Mouse (Mus musculus): Measurements from ENCODE around the gene Tpbgl. TPM values are rescaled to one million over a fixed set of nuclear protein-coding genes. Genes with fewer than 3 reads are reported as not detected.

Gene Tpbgl
- 1.1 and 1.4 TPM in 2 replicates for polyA plus RNA-seq (2015; fragmentation: Nextera tagmentation; extraction: Ambion mirVana)

DNA sequence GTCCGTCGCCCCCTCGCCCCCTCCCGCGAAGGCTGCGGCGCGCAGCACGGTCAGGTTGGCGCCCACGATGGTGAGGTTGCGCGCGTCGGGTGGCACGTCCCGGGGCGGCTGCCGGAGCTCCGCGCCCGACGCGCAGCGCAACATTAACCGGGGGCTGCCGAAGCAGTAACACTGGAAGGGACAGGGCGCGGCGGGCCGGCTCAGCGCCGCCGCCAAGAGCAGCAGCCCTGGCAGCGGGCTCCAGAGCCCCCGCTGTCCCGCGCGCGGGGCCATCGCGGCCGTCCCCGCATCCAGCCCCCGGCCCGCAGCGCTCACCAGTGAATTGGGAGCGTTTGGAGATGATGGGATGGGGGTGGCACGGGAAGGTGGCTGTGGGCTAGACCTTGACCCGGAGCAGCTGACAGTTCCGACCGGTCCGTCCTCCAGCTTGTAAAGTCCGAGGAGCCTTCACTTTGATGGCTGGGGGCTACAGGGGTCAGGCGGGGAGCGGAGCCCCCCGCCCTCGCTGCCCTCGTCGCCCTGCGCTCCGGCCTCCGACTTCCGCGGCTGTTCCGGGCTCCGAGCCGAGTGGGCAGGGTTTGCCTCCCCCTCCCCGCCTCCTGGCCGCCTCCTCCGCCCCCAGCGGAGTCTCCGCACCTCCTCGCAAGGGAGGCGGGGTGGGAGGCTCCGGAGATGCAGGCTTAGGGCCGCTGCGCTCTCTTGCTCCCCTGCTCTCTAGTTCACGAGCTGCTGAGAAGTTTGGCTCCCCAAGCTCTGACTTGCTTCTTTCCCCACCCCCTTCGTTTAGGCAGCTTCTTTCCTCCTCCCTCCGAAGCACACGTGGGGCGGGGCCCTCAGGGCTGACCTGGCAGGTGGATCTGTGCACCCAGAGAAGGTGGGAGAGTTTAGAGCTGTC, at the start of gene Tpbgl:
Gene Tpbgl, minus strand, starts transcription at position 728 of the 895 bp plus-strand sequence.
- Histone ChIP-seq H3K9ac (peak within 1 kb of the TSS; percentile 56), H3K4me3 (peak within 1 kb of the TSS; percentile 61), H3K9me3 (no peaks in the 10 kb centered on the region), H3K4me1 (peaks cover 22% of the 10 kb centered on the region), H3K27me3 (replicated peaks) (peaks cover 45% of the 10 kb centered on the region), H3K4me2 (peak within 1 kb of the TSS; percentile 91), H3K27ac (no peak within 1 kb of the TSS; the same call in 1 of the 2 replicates), H3K36me3 (replicated peaks) (no peaks in the 10 kb centered on the region)
- WGBS: under 1% methylated on average over 72 of the region's 83 CpGs
- peak; percentile 27 for ATAC-seq (replicated peaks)

DNA sequence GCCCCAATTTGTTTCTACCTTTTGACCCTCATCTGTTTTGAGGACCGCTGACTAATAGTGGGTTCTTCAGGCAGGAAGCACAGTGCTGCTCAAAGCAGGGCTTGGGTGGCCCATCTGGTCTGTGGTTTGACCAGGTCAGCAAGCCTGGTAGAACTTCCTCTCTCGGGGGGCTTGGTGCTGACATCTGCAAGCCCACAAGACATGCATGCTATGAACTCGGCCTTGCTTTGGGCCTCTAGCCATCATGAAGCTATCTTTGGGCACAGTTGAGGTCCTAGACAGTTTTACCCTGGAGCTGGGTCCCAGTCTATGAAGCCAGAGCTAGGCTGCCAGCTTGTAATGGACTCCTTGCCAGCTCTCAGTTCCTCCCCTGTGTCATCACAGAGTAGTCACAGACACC, 48.0 kb upstream of the Tpbgl start:
- Histone ChIP-seq H3K36me3 (replicated peaks) (no peaks in the 10 kb centered on the region), H3K27me3 (replicated peaks) (no peaks in the 10 kb centered on the region), H3K4me3 (no peak overlapping the region), H3K4me1 (no peaks in the 10 kb centered on the region), H3K4me2 (no peak overlapping the region), H3K9ac (no peak overlapping the region), H3K9me3 (no peaks in the 10 kb centered on the region), H3K27ac (no peak overlapping the region)
- ATAC-seq (replicated peaks): no peak
- WGBS: 73% methylated on average over 3 of the region's 3 CpGs

DNA sequence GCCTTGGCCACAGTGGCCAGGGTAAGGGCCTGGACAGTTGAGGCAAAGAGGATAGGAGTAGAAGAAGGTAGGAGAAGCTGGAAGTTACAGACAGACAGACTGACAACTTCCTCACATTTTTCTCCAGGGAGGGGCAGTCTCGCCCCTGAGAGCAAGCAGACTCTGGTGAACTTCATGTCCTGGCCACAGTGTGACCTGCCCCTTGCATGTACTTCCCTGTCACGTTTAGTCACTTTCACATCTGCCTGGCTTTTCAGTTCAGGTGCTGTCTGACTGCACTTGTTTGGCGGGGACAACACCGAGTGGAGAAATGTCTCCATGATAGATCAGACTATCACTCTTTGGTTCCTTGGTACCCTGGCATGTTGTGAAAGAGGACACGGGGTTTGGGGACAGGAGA, 47.3 kb upstream of the Tpbgl start:
- Histone ChIP-seq H3K4me3 (no peak overlapping the region), H3K9ac (no peak overlapping the region), H3K4me2 (no peak overlapping the region), H3K9me3 (no peaks in the 10 kb centered on the region), H3K36me3 (replicated peaks) (no peaks in the 10 kb centered on the region), H3K27ac (no peak overlapping the region), H3K4me1 (no peaks in the 10 kb centered on the region), H3K27me3 (replicated peaks) (no peaks in the 10 kb centered on the region)
- 85% methylated on average over 5 of the region's 5 CpGs for WGBS
- ATAC-seq (replicated peaks): no peak

DNA sequence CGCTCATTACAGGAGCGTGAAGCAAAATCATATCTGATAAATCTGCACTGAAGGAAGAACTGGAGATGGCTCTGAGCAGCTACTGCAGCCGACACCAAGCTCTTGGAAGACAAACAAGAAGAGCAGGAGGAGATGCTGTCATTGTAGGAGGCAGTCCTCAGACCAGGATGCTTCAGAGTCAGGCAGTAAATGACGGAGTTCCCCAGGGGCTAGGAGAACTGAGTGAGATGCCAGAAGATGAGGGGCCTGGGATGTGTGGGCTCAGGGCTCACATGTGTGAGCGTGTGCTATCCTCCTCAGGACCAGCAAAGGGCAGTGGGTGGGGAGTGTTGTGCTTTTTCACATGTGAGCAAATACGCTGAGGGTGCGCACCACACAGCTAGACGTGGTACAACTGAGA, 46.3 kb upstream of the Tpbgl start:
- WGBS: 75% methylated on average over 8 of the region's 8 CpGs
- Histone ChIP-seq H3K27ac (no peak overlapping the region), H3K4me2 (no peak overlapping the region), H3K4me3 (no peak overlapping the region), H3K9ac (no peak overlapping the region), H3K4me1 (no peaks in the 10 kb centered on the region), H3K27me3 (replicated peaks) (no peaks in the 10 kb centered on the region), H3K9me3 (no peaks in the 10 kb centered on the region), H3K36me3 (replicated peaks) (no peaks in the 10 kb centered on the region)
- no peak for ATAC-seq (replicated peaks)

DNA sequence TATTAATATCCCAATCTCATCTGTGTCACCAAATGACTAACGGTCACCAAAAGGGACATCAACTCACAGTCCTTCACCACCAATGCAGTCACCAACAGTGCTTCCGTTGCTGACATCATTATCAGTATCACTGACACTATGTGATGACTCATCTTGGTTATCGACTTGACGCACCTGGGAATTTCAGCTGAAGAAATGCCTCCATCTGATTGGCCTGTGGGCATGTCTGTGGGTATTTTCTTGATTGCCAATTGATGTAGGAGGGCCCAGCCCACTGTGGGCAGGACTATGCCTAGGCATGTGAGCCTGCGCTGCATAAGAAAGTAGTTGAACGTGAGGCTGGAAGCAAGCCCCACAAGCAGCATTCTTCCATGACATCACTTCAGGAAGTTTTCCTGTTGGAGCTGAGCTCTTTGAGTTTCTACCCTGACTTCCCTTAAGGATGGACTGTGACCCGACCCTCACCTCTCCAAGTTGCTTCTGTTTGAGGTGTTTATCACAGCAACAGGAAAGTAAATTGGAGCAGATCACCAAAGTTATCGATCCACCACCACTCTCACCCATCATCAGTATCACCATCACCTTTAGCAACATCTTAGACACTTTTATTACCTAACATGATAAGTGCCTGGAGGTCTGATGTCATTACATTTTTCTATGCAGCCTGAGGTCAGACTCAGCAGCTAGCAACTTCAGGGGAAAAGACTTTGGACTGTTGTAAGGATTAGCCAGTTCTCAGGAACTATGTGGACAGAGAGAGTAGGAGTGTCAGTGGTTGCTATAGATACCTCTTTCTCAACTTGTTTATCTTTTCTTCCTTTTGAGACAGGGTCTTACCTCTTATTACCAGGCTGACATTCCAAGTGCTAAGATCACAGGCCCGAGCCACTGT, 44.9 kb upstream of the Tpbgl start:
- ATAC-seq (replicated peaks): no peak
- no peaks in the 10 kb centered on the region for H3K4me1 ChIP-seq
- H3K4me3 ChIP-seq: no peak overlapping the region
- no peak overlapping the region for H3K4me2 ChIP-seq
- H3K27ac ChIP-seq: no peak overlapping the region
- no peaks in the 10 kb centered on the region for H3K9me3 ChIP-seq
- no peaks in the 10 kb centered on the region for H3K27me3 ChIP-seq (replicated peaks)
- 83% methylated on average over 9 of the region's 9 CpGs for WGBS
- no peaks in the 10 kb centered on the region for H3K36me3 ChIP-seq (replicated peaks)
- H3K9ac ChIP-seq: no peak overlapping the region

DNA sequence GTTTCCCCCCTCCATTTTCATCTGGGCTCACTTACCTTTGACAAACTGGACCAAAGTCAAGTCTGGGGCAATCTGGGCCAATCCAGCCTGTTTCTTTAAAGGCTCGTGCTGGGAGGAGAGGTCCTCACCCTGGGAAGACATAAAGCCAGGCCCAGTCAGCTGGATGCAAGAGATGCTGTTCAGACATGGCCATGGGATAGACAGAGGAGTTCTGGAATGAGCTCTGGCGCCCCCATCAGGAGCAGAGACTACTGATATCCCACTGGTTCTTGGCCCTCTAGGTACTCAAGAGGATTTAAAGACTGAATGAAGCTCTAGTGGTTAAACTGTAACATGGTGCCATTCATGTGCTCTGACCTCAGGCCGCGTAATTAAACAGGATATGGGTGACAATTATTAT, 44.0 kb upstream of the Tpbgl start:
- Histone ChIP-seq H3K9ac (no peak overlapping the region), H3K36me3 (replicated peaks) (no peaks in the 10 kb centered on the region), H3K4me3 (no peak overlapping the region), H3K27ac (no peak overlapping the region), H3K27me3 (replicated peaks) (no peaks in the 10 kb centered on the region), H3K9me3 (no peaks in the 10 kb centered on the region), H3K4me1 (no peaks in the 10 kb centered on the region), H3K4me2 (no peak overlapping the region)
- WGBS: 73% methylated on average over 4 of the region's 4 CpGs
- ATAC-seq (replicated peaks): no peak

DNA sequence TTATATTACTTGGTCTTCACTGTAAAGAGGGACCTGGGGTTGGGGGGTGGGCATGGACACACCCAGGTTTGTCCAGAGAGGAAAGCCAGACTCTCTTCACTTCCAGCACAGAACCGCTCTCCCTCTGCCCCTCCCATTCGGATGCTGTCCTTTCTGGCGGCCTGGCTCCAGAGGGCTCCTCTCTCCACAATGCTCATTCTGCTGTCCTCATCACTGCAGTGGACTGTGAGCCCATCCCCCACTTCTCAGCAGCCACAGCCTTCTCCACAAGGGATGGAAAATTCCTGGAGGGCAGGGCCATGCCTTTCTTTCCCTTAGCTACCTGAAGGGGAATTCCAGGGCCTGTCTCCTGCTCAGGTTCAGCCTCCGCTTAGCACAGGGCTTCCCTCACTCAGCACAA, 41.9 kb upstream of the Tpbgl start:
- H3K9me3 ChIP-seq: no peaks in the 10 kb centered on the region
- no peaks in the 10 kb centered on the region for H3K36me3 ChIP-seq (replicated peaks)
- H3K9ac ChIP-seq: no peak overlapping the region
- H3K4me1 ChIP-seq: no peaks in the 10 kb centered on the region
- no peak for ATAC-seq (replicated peaks)
- no peaks in the 10 kb centered on the region for H3K27me3 ChIP-seq (replicated peaks)
- no peak overlapping the region for H3K4me3 ChIP-seq
- 27% methylated on average over 4 of the region's 4 CpGs for WGBS
- no peak overlapping the region for H3K4me2 ChIP-seq
- H3K27ac ChIP-seq: no peak overlapping the region

DNA sequence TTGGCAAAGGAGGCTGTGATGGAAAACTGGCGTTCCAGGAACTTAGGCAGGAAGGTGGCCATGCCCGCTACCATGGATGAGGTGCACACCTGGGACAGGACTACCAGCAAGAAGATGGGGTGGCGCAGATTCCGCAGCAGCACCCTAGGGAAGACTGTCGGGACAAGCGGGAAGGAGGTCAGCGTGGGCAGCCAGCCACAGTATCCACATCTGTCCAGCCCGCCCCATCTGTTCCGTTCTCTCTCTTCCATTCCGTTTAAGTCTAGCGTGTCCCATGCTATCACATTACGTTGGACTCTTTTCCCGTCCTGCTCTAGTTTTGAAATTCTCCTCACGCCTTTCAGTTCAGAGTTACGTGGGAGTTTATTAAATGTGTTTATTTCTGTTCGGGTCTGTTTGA, 40.2 kb upstream of the Tpbgl start:
- no peak for ATAC-seq (replicated peaks)
- H3K27ac ChIP-seq: no peak overlapping the region
- H3K4me1 ChIP-seq: no peaks in the 10 kb centered on the region
- H3K27me3 ChIP-seq (replicated peaks): no peaks in the 10 kb centered on the region
- no peak overlapping the region for H3K9ac ChIP-seq
- H3K9me3 ChIP-seq: no peaks in the 10 kb centered on the region
- 92% methylated on average over 16 of the region's 16 CpGs for WGBS
- H3K36me3 ChIP-seq (replicated peaks): no peaks in the 10 kb centered on the region
- H3K4me2 ChIP-seq: no peak overlapping the region
- no peak overlapping the region for H3K4me3 ChIP-seq

DNA sequence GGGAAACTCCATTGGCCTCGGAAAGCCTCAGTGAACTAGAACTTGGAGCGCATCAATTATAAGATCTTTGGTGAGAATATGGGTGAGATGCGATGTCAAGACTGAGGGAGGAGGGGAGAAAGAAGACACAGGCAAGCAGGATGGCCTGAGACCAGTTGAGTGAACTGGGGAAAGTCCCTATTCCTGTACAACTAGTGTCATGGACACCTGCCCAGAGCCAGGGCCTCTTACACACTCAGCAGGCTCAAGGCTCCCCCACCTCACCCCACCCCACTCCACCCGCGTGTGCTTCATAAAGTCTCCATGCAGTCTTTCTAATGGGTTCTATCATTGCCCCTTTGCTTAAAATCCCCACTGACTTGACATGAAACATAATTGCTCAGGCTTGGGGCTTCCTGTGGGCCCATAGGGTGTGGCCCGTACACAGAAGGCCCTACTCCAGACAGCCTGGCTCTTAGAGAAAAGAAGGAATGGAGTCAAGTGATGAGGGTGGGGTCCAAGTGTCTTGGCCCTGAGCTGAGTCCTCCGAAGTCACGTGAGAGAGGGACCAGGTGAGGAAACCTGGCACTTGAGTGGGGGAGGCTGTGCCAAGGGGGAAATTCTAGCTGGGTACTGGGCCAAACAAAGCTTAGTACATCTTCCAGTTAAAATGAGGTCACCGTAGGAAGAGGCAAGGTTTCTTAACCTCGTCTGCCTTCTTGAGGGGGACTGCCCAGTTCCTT, 39.0 kb upstream of the Tpbgl start:
- ATAC-seq (replicated peaks): no peak
- H3K4me2 ChIP-seq: no peak overlapping the region
- 95% methylated on average over 10 of the region's 10 CpGs for WGBS
- H3K9ac ChIP-seq: no peak overlapping the region
- H3K27me3 ChIP-seq (replicated peaks): no peaks in the 10 kb centered on the region
- no peak overlapping the region for H3K4me3 ChIP-seq
- H3K36me3 ChIP-seq (replicated peaks): no peaks in the 10 kb centered on the region
- H3K27ac ChIP-seq: no peak overlapping the region
- H3K4me1 ChIP-seq: no peaks in the 10 kb centered on the region
- H3K9me3 ChIP-seq: no peaks in the 10 kb centered on the region

DNA sequence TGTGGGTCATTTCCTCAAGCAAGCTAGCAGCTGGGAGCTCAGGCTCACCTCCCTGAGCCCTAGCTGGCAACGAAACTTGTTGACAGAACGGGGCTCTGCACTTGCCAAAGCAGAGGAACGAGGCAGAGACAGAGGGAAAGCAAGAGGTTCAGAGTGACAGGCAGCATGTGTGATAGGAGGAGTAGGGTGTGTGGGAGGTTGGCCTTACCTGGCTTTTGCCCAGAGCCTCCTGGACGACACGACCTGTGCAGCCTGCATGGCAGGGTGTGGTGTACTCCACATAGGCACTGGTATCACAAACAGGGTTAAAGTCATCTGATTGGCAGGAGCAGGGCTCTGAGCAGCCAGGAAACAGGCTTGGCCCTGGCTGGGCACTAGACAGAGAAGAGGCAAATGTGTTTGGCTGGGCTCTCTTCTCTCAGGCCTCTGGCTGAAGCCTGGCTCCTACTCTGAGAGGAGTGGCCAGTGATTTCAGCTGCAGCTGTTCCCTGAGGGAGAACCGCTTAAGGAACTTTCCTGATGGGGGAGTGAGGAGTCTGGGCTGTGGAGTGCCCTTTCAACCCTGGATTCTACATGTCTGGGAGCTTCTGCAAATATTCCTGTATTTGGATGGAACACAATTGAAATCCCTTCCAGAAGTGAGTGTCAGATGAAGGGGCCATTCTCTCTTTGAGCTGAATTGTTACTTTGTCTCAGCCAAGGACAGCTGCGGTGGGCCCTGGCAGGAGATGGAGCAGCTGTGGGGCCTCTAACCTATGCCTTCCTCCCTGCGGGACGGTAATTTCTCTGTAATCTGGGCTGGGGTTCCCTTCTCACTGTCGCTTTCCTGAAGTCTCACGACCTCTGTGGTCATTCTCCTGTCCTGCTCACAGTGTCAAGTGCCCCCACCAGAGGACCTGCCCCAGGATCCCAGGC, 37.9 kb upstream of the Tpbgl start:
- no peak overlapping the region for H3K9ac ChIP-seq
- H3K27ac ChIP-seq: no peak overlapping the region
- H3K36me3 ChIP-seq (replicated peaks): no peaks in the 10 kb centered on the region
- no peaks in the 10 kb centered on the region for H3K4me1 ChIP-seq
- no peaks in the 10 kb centered on the region for H3K27me3 ChIP-seq (replicated peaks)
- no peak overlapping the region for H3K4me3 ChIP-seq
- 57% methylated on average over 11 of the region's 11 CpGs for WGBS
- ATAC-seq (replicated peaks): 0 out of 2 replicates have a peak, but pooled peaks have one; percentile 7
- H3K4me2 ChIP-seq: no peak overlapping the region
- no peaks in the 10 kb centered on the region for H3K9me3 ChIP-seq

DNA sequence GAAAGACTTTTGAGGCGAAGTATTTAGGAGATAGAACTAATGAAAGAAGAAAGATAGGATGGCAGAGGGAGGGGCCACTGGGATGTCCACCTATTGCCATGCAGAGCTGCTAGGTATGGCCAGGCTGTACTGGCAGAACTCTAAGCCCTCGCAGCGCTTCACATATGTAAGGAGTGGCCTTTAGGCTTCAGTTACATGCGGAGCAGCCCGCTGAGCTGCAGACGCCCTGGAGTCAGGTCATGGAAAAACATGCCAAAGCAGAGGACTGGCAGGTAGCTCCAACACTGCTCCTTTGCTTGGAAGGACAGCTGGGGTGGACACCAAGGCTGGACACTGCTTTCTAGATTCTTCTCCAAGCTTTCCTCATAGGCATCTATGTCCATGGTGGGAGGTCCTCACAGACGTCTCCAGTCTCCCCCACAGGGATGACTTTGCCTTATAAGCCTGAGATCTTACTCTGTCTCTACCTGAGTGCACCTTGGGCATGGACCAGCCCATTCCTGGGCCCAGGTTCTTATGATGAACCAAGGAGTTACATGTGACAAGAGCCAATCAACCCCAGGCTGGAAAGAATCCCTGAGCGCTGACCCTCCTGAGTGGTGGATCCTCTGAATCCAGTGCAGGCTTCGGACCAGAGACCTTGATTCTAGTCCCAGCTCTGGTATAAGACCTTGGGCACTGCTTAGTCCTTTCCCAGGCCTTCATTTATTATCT, 36.8 kb upstream of the Tpbgl start:
- no peaks in the 10 kb centered on the region for H3K9me3 ChIP-seq
- WGBS: 87% methylated on average over 9 of the region's 9 CpGs
- no peak overlapping the region for H3K27ac ChIP-seq
- H3K36me3 ChIP-seq (replicated peaks): no peaks in the 10 kb centered on the region
- no peak overlapping the region for H3K4me2 ChIP-seq
- no peak overlapping the region for H3K9ac ChIP-seq
- H3K4me1 ChIP-seq: no peaks in the 10 kb centered on the region
- H3K27me3 ChIP-seq (replicated peaks): no peaks in the 10 kb centered on the region
- H3K4me3 ChIP-seq: no peak overlapping the region
- ATAC-seq (replicated peaks): no peak
